Mouse (Mus musculus): Measurements from ENCODE around the gene Gm20431.
"Not testable (repeated sequence)": the region's sequence is repeated elsewhere in the genome, so short reads cannot be mapped to it uniquely, and the experiment has no call there.

Gene Gm20431

GRCm38 (mm10) chr2:167631591-167632448 lies 29.5 kb downstream of the Gm20431 start, which contains the start of gene Ube2v1:
Gene Ube2v1 (minus strand): TSS chr2:167632095.
- DNase-seq (ENCODE audit: low read depth, low spot score) = peak; percentile 98

DNA sequence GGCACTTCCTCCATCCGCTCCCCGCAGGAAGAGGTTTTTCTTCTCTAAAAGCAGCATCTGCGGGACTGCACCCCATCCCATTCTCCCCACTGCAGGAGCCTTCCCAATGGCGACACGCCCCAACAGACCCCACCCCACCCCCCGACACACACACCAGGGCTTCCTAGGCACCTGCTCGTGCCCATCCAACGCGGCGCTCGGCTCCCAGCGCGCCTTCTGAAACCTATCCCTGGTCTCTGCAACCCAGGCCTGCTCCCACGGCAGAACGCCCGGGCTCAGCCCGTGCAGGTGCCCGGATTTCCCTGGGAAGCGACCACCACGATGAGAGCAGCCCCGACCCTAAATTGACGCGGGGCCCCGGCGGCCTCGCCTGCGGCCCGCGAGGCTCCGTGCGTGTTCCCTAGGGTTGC lies 30.1 kb downstream of the Gm20431 start:
- no peak for DNase-seq (ENCODE audit: low read depth, low spot score)

DNA sequence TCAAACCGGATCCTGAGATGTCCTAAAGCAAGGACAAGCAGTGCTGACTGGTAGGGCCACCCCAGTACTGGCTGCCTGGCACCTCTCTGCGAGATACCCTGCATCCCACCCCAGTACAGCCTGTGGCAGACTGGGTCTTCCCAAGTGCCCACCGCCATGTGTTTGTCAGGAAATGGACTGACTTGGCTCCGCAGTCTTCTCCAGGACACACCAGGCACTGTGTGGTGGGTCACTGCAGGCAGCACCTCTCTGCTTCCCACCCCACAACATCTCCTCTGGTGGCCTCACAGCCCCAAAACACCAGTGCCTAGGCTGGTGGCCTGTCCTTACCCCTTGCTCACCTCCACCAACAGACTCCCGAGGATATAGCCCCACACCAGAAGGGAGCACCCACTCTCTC lies 30.9 kb downstream of the Gm20431 start:
- DNase-seq (ENCODE audit: low read depth, low spot score) = no peak

DNA sequence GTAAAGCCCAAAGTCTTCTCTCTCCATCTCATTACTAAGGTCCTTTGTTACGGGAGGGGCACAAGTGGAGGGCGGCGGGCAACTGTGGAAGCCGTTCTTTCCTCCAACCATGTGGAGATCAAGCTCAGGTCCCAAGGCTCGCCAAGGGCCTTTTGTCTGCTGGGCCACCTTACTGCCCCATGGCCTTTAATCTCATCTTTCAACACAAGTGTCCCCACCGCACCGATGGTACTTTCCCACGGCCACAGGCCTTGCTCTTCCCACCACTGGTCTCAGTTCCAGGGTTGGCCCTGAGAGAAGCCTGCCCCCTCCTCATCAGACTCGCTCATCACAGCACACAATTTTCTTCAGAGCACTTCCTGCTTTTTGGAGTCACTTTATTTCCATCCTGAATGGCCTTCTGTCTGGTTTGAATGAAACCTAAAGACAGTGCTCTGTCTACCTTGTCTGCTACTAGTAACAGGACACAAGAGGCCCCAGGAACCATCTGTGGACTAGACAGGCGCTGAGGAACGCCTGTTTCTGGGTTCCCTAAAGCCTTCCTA lies 31.6 kb downstream of the Gm20431 start:
- DNase-seq (ENCODE audit: low read depth, low spot score) = no peak

DNA sequence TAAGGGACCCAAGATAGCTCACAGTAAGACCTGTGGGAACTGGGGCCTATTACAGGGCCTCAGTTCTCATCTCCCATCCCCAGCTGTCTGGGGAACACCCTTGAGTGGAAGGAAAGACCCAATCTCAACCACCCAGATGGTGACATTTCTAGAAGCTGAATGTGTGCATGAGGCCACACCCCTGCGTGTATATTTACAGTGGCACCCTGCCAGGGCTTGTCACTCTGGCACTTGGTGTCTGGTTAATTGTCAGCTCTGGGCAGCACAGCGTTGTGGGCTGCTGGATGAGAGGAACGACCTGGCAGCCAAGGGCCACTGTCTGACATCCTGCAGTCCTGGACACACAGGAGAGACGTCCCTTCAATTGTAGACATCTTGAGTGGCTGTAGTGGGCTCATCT lies 32.4 kb downstream of the Gm20431 start:
- no peak for DNase-seq (ENCODE audit: low read depth, low spot score)

DNA sequence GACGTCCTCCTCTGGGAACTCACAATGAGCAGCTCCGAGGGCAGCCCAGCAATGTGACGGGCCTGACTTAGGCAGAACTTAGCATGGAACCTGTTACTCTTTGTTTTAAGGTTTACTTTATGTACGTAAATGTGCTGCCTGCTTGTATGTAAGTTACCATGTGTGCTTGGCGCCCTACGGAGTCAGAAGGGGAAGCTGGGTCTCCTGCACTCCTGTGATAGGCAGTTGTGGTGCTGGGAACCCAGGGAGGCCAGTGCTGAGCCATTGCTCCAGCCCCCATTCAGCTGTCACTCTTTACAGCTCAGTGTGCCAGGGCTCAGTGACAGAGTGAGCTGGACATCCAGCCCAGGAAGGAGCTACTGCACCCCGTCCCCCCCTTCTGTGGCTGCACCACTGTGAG lies 34.3 kb downstream of the Gm20431 start:
- no peak for DNase-seq (ENCODE audit: low read depth, low spot score)

GRCm38 (mm10) chr2:167625670-167626069 lies 35.6 kb downstream of the Gm20431 start:
- no peak for DNase-seq (ENCODE audit: low read depth, low spot score)

GRCm38 (mm10) chr2:167624368-167625075 lies 36.8 kb downstream of the Gm20431 start:
- no peak for DNase-seq (ENCODE audit: low read depth, low spot score)

DNA sequence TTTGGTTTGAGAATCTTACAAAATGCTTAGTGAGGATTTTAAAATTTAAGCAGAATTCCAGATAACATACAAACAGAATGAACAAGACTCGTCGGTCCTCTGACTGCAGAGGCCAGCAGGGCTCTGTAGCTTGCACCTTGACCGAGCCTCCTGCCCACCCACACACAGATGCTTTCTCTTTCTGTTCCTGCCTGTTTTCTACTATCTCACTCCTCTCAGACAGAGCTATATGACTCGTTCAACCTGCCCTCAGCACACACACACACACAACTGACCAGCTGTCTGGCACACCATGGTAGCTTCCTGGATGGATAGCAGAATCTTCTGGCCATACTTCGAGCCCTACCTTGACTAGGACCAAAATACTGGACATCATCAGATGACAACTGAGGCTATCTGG lies 38.3 kb downstream of the Gm20431 start:
- no peak for DNase-seq (ENCODE audit: low read depth, low spot score)

GRCm38 (mm10) chr2:167622352-167622751 lies 38.9 kb downstream of the Gm20431 start:
- DNase-seq (ENCODE audit: low read depth, low spot score) = no peak

DNA sequence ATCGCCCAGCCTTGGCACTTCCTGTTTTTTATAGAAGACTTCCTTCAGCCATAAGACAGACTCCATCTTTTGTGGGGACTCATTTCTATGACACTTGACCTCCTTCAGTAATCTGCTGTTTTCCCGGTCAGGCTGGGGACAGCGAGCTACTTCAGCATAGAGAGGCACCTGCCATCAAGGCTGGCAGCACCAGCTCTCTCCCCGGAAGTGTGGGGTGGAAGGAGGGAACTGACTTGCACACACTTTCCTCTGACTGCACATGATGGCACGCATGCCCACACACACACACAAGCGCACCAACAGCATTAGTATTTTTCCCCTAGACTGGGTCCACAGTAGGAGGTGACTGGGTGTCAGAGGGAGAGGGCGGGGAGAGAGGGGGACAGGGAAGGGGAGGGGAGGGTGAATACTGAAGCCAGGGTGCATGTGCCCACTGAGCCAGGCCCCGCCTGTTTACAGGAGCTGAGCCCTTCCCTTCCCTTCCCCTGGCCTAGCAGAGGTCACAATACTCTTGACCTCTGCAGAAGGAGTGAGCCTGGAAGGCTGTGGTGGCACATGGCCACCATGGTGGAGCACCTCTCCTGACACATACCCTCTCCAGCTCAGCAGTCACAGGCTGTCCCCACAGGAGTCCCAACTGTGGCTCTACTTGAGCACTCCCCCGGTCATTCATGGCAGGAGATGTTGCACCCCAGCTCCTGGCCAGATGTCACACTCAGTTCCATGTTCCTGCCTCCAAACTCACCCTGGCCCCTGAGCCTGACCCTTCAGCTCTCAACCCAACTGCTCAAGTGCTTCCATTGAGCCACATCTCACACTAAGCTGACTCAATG lies 39.8 kb downstream of the Gm20431 start:
- no peak for DNase-seq (ENCODE audit: low read depth, low spot score)

DNA sequence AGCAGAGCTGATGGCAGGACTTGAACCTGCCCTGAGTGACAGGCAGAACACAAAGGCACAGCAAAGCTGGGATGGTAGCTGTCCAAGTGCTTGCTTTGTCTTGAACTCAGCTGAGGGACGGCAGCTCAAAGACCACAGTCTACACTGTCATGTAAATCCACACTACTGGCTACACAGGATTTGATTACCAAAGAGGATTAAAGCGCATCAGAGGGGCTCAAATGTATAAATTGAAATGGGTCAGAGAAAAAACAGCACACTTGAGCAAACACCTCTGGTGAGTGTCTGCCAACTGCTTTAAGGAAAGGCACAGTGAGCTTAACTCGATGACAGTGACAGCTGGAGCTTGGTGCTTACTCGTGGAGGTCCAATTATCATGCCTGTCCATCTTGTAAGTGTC lies 43.8 kb downstream of the Gm20431 start:
- peak; percentile 60 for DNase-seq (ENCODE audit: low read depth, low spot score)

GRCm38 (mm10) chr2:167617034-167617433 lies 44.3 kb downstream of the Gm20431 start:
- DNase-seq (ENCODE audit: low read depth, low spot score) = no peak

GRCm38 (mm10) chr2:167613335-167613734 lies 48.0 kb downstream of the Gm20431 start:
- DNase-seq (ENCODE audit: low read depth, low spot score) = not testable (repeated sequence)

DNA sequence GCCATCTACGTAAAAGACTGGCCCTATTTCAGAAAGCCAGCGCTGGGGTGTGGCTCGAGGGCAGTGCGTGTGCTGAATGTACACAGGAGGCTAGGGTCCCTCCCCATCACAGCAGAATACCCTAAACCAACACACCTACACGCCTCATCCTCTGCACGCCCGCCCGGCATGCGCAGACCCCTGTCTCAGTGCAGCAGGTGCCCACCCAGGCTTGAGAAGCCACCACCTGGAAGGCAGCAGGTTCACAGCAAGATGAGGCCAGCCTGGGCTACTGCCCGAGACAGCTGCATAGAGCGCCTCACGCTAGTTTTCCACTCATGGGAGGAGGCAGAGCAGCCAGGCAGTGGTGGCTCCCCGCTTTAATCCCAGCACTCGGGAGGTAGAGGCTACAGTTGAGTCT lies 49.2 kb downstream of the Gm20431 start:
- no peak for DNase-seq (ENCODE audit: low read depth, low spot score)

DNA sequence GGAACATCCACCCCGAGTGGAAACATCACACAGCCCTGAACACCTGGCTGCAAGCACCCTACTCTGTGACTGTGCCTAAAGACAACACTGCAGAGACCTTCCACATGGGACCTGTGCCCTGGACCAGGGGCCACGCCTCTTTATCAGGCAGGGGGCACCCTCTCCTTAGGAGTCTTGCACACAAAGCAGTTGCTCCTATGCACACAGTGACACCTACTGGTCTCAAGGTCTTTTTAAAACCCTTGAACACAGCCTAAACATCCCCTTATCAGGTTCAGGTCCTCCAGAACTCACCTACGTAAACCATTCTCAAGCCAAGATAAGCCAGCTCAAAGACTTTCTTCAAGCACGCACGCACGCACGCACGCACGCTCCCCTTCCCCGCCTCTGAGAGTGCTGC lies 50.0 kb downstream of the Gm20431 start:
- DNase-seq (ENCODE audit: low read depth, low spot score) = no peak

DNA sequence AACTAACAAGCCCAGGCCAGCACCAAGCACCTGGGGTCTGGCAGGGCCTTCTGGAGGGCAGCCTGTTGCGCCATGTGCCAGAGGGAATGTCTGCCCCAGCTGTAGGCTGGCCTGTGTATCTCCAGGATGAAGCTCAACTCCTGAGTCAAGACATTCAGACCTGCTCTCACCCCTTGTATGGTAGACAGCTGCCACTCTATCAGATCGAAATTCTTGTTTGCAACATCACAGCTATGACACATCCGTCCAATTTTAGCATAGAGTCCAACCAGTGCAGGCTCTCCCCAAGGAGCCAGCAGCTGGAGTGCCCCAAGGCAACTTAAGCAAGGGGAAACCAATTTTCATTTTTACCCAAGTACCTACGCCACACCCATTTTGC lies 54.6 kb downstream of the Gm20431 start:
- DNase-seq (ENCODE audit: low read depth, low spot score) = no peak

DNA sequence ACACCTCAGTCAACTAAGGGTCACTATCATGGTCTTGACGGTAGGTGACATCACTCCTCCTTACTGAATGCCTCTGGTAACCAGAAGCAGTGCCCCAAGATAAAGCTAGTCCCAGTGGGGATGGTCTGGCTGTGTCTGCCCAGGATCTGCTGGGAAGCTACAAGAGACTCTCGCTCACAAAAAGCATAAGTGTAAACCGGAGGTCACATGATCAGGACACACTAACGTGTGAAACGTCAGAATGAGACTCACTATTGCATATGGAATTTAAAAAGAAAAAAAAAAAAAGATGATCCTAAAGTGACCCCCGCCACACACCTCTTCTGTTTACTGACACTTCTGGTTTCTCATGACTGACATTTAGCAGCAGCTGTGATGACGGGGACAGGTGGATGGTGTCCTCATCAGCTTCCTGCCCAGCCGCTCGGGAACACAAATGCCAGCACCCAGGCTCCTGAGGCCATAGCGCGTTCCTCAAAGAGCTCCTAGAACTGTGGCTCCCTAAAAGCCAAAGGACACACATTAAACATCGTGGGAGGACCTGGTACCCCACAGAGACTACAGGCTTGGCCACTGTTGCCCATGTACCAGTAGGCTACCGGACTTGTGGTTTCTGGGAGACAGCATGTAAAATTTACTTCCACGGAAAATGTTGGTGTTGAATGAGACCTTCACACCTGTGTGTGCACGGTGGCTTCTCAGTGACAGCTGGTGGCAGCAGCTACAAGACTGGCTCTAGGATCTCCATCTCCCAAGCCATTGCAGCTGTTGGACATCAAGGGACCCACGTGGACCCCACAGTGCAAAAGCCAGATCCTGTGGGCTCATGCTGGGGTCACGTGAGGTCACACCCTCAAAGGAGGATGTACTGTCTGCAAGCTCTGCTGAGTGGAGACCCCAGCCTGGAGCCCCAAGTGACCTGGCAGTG lies 55.2 kb downstream of the Gm20431 start:
- no peak for DNase-seq (ENCODE audit: low read depth, low spot score)

- DNase-seq (ENCODE audit: low read depth, low spot score) = peak; percentile 84
Observed at GRCm38 (mm10) chr2:167605178-167605794, 56.0 kb downstream of the Gm20431 start.

- no peak for DNase-seq (ENCODE audit: low read depth, low spot score)
Observed at GRCm38 (mm10) chr2:167602978-167603377, 58.3 kb downstream of the Gm20431 start.
